21 mouse cellular contexts compared by ENCODE assay signal in genomic region chr6:14752211-14752610, GRCm38 (mm10). TPM values are rescaled to one million over a fixed set of nuclear protein-coding genes. Genes with fewer than 3 reads are reported as not detected.
DNase-seq lines count a peak whose midpoint lies in the region; ATAC-seq and TF ChIP-seq lines count a peak whose summit lies in the region.
"Had no signal": no experiment of that assay in that cellular context is flagged by ENCODE, and none has a peak within 500 bp of the region (broad histone marks: within the 10 kb centered on the region; RNA-seq: fewer than 3 reads in every experiment).

No protein-coding gene starts in this region.

- H3K27me3 ChIP-seq in heart, embryonic 11.5 days (ENCODE audit: control insufficient read depth, insufficient read depth, low read length) = no peaks in the 10 kb centered on the region
- no peaks in the 10 kb centered on the region for H3K27me3 ChIP-seq in heart, embryonic 16.5 days (ENCODE audit: control insufficient read depth, insufficient read depth, low read length)
- H3K27me3 ChIP-seq in limb, embryonic 14.5 days (ENCODE audit: control insufficient read depth, insufficient read depth, low read length) = no peaks in the 10 kb centered on the region
- H3K27me3 ChIP-seq: forebrain, embryonic 15.5 days; hindbrain, embryonic 13.5 days had no signal

- no peaks in the 10 kb centered on the region for H3K9me3 ChIP-seq in heart, embryonic 11.5 days (replicated peaks; ENCODE audit: control insufficient read depth, low read length)
- no peaks in the 10 kb centered on the region for H3K9me3 ChIP-seq in heart, embryonic 16.5 days (replicated peaks; ENCODE audit: control insufficient read depth, low read length)
- no peaks in the 10 kb centered on the region for H3K9me3 ChIP-seq in limb, embryonic 14.5 days (ENCODE audit: control insufficient read depth, low read length)
- H3K9me3 ChIP-seq: forebrain, embryonic 15.5 days; hindbrain, embryonic 13.5 days had no signal

- 62% methylated on average over 1 of the region's 1 CpGs for WGBS in heart, embryonic 11.5 days (ENCODE audit: insufficient replicate concordance)
- WGBS in heart, embryonic 16.5 days = 60% methylated on average over 1 of the region's 1 CpGs
- WGBS in limb, embryonic 14.5 days = 25% methylated on average over 1 of the region's 1 CpGs

- H3K4me3 ChIP-seq in heart, embryonic 11.5 days (ENCODE audit: low read depth, low read length) = no peak overlapping the region
- H3K4me3 ChIP-seq in heart, embryonic 16.5 days (ENCODE audit: low read length) = no peak overlapping the region
- H3K4me3 ChIP-seq in limb, embryonic 14.5 days (replicated peaks; ENCODE audit: low read length) = no peak overlapping the region
- H3K4me3 ChIP-seq: forebrain, embryonic 15.5 days; hindbrain, embryonic 13.5 days had no signal

- no peak overlapping the region for H3K27ac ChIP-seq in heart, embryonic 11.5 days (ENCODE audit: low read depth, low read length)
- no peak overlapping the region for H3K27ac ChIP-seq in heart, embryonic 16.5 days (ENCODE audit: low read length)
- H3K27ac ChIP-seq in limb, embryonic 14.5 days (replicated peaks; ENCODE audit: low read depth, low read length) = no peak overlapping the region
- H3K27ac ChIP-seq: forebrain, embryonic 15.5 days; hindbrain, embryonic 13.5 days; hindbrain, postnatal 0 days had no signal

- H3K4me2 ChIP-seq in heart, embryonic 11.5 days = peak overlapping the region; percentile 47
- peak overlapping the region; percentile 56; the same call in 1 of the 2 replicates for H3K4me2 ChIP-seq in heart, embryonic 16.5 days (ENCODE audit: low read depth, low read length)
- no peak overlapping the region for H3K4me2 ChIP-seq in limb, embryonic 14.5 days (replicated peaks; ENCODE audit: low read depth, low read length, severe bottlenecking)
- H3K4me2 ChIP-seq: forebrain, embryonic 15.5 days; hindbrain, embryonic 13.5 days had no signal

- DNase-seq in heart, postnatal 14 days = no peak
- no peak for DNase-seq in heart, postnatal 25 days (ENCODE audit: low spot score)
- peak; percentile 34 for DNase-seq in limb, embryonic 14.5 days (ENCODE audit: low spot score)
- no peak for DNase-seq in cerebellum, adult 8-10 months
- DNase-seq: adrenal gland, adult 2 months; adrenal gland, postnatal 25 days; cerebellum, adult 18-20 months; cerebellum, postnatal 10 days; gastrocnemius, postnatal 36 days; heart, adult 11 months; kidney, adult 11 months had no signal

- intact Hi-C loops in heart, postnatal 14 days (cut with DNase I) = loop anchor here (10.0 kb wide), 1 partner anchor 167 kb away; no protein-coding TSS in a partner anchor
- intact Hi-C loops in heart, postnatal 25 days (cut with DNase I) = loop anchor here (10.0 kb wide), 1 partner anchor 167 kb away; no protein-coding TSS in a partner anchor

- no peak overlapping the region for H3K9ac ChIP-seq in heart, embryonic 11.5 days (ENCODE audit: low read depth, low read length)
- H3K9ac ChIP-seq in heart, embryonic 16.5 days (ENCODE audit: low read length) = no peak overlapping the region
- no peak overlapping the region for H3K9ac ChIP-seq in limb, embryonic 14.5 days (ENCODE audit: low read depth, low read length, severe bottlenecking)
- H3K9ac ChIP-seq: forebrain, embryonic 15.5 days; hindbrain, embryonic 13.5 days had no signal

- TF ChIP-seq POLR2A in limb, embryonic 14.5 days (IDR thresholded peaks at IDR 0.05; ENCODE audit: borderline replicate concordance, extremely low read depth, insufficient read depth, insufficient read length) = no peak

- ATAC-seq in heart, embryonic 11.5 days (replicated peaks; ENCODE audit: insufficient number of reproducible peaks, low FRiP score, low TSS enrichment) = no peak
- ATAC-seq in heart, embryonic 16.5 days (replicated peaks; ENCODE audit: extremely low read depth, insufficient read depth, low FRiP score) = no peak
- ATAC-seq in limb, embryonic 14.5 days (ENCODE audit: low FRiP score, low read depth) = peak; percentile 75
- ATAC-seq: forebrain, embryonic 15.5 days; hindbrain, postnatal 0 days had no signal

- H3K36me3 ChIP-seq in heart, embryonic 11.5 days (ENCODE audit: control insufficient read depth, insufficient read depth, low read length) = no peaks in the 10 kb centered on the region
- no peaks in the 10 kb centered on the region for H3K36me3 ChIP-seq in heart, embryonic 16.5 days (ENCODE audit: control insufficient read depth, insufficient read depth)
- H3K36me3 ChIP-seq in limb, embryonic 14.5 days (ENCODE audit: control insufficient read depth, insufficient read depth, low read length) = no peaks in the 10 kb centered on the region
- H3K36me3 ChIP-seq: forebrain, embryonic 15.5 days; hindbrain, embryonic 13.5 days had no signal

- no peaks in the 10 kb centered on the region for H3K4me1 ChIP-seq in heart, embryonic 11.5 days (ENCODE audit: control insufficient read depth, insufficient read depth, low read length)
- peaks cover 5% of the 10 kb centered on the region; the same call in 1 of the 2 replicates for H3K4me1 ChIP-seq in heart, embryonic 16.5 days (ENCODE audit: control insufficient read depth, insufficient read depth, low read length)
- H3K4me1 ChIP-seq in limb, embryonic 14.5 days (ENCODE audit: control insufficient read depth, insufficient read depth, low read length) = no peaks in the 10 kb centered on the region; the same call in 1 of the 2 replicates
- H3K4me1 ChIP-seq: forebrain, embryonic 15.5 days; hindbrain, embryonic 13.5 days had no signal

RNA-seq across cellular contexts. Expression of gene Ppp1r3a, which starts 2.9 kb away (rescaled TPM):
- 3.8 and 4.0 TPM in 2 replicates for polyA plus RNA-seq in heart, embryonic 11.5 days (2014; fragmentation: Nextera tagmentation; extraction: Ambion mirVana)
- total RNA-seq in heart, postnatal 14 days (2021) = 10 to 100 TPM; 57.4 to 59.7 TPM
- polyA plus RNA-seq in heart, embryonic 16.5 days (2015; fragmentation: Nextera tagmentation; extraction: Ambion mirVana) = 4.9 TPM in 2 replicates
- 10 to 100 TPM; 65.5 to 69.7 TPM for total RNA-seq in heart, postnatal 25 days (2021)
- polyA plus RNA-seq in limb, embryonic 14.5 days (2012; rRNA removed) = 0.26 and 0.30 TPM in 2 replicates
- polyA plus RNA-seq in limb, embryonic 14.5 days (2014; fragmentation: Nextera tagmentation; extraction: Ambion mirVana) = 0.47 and 0.91 TPM in 2 replicates
- total RNA-seq: adrenal gland, postnatal 25 days; ES-E14; hematopoietic stem cell, adult 5-6 weeks; hindbrain, postnatal 0 days had no signal
- polyA plus RNA-seq: adrenal gland, adult 2 months; forebrain, embryonic 11.5 days; forebrain, embryonic 15.5 days; hindbrain, embryonic 13.5 days; intestine, embryonic 14.5 days; kidney, embryonic 14.5 days had no signal
